Mouse (Mus musculus) naive thymus-derived CD4-positive, alpha-beta T cell, adult 2 months (primary cell): ENCODE measurements around the gene Acot5.
A peak's percentile ranks its signal among the peaks of the same experiment; 100 is the strongest.
"Not testable (repeated sequence)": the region's sequence is repeated elsewhere in the genome, so short reads cannot be mapped to it uniquely, and the experiment has no call there.

ENCODE experiments used
- DNase-seq: peaks from one replicate; pipeline ENCODE4 v3.0.0-alpha.2; 2011; ENCODE audit warnings: low read depth

Acot5 gene

DNA sequence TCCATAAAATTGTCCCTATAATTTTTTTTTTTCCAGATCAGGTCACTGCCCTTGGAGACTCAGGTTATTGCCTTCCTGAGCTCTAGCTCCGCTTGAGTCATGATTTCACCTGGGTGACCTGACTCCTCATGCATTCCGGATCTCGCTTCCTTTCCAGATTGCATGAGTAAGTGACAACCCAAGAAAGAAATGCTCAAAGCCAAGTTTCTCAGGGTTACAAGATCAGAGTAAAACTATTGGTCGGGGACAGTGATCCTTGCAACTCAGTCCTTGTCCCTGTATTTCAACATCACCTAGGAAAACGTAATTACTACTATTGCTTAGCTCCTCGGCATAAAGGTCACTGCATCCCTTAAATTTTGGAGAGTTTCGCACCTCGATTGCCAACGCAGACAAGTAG, at the start of gene Acot5:
Gene Acot5, plus strand, starts transcription at position 340 of the 400 bp plus-strand sequence.
- DNase-seq, result no peak

DNA sequence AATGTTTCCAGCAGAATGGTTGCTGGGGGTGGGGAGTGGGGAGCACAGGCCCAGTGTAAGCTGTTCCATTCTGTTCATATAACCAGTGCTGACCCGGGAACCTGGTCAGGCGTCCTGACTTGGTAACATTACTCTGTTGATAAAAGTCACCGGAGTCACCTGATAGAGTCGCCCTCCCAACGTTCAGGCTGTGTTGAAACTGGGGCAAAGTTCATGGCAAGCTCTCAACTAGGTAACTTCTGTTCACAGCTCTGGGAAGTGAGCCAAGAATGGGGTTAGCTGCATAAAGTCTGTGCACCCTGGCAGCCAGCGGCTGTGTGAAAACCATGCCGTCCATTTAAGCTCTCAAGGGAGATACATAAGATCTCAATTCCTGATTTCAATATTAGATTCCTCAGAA, 48.6 kb upstream of the Acot5 start:
- not testable (repeated sequence) for DNase-seq

DNA sequence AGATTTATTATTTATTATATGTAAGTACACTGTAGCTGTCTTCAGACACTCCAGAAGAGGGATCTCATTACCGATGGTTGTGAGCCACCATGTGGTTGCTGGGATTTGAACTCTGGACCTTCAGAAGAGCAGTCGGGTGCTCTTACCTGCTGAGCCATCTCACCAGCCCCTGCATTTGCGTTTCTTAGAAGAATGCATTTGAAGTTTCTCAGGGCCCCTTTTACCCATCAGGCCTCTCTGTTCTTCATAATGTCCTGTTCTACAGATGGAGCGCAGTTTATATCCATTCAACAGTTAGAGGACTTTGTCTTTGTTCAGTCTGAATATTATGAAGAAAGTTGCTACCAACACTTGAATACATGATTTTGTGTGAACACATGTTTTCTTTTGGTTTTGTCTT, 46.9 kb upstream of the Acot5 start:
- not testable (repeated sequence) for DNase-seq

DNA sequence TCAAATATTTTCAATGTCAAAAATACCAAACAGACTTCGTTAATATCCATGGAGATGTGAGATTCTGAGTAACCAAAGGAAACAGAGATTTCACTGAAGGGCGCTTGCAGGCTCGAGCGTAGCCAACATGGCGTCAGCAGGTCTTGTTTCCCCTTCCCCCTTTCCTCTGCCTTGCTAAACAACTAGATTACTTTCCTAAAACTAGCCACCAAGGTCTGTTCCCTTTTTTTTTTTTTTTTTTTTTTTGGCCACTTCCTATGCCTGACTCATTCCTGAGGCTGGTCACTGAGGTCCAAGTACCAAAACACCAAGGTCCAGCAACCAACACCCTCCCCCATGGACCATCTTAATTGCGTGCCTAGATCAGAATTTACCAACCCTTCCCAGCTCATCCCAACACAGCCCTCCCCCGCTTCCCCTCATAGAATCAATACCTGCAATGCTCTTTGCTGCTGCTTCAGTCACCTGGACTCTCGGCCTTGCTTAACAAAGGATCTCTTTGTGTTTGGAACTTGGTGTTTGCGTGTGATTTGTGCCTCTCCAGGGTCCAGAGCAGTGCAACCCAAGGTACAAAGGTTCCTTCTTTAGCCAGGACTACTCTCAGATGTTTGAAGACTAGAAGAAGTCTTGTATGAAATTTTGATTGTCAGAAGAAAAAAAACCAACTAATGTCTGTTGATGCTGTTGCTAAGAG, 45.9 kb upstream of the Acot5 start:
- no peak for DNase-seq

DNA sequence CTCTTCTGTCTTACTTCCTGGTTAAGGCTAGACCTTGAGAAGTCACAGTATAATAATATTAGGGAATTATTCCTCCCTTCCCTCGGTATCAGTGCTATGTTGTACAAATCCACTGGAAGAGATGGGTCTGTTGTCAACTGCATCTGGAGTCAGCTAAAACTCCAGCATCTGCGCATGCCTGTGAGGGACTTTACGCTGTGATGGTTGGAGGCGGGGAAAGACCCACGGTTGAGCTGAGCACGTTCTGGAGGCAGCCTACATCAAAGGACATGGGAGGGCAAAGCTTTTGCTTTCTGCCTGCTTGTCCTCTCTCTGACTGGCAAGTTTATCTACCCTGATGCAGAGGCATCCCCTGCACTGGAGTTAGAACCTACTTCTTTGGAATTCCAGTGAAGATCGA, 43.2 kb upstream of the Acot5 start:
- DNase-seq, result no peak

DNA sequence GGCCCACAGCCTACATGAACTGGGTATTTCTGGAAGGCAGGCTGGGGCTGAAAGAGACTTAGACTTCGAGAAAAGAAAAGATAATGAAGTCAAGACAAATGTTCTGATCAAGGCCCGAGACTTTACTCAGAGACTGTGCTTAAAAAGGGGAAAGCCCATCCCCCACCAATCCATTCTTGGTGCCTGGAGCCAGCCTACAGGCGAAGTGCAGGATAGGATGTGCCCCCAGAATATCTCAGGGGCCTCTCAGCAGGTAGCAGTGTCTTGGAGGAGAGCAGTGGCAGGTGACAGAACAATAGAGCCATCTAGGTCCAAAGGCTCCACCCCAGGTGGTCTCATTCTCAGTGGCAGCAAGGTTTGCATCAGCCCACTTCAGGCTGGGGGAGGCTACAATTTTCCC, 40.8 kb upstream of the Acot5 start:
- DNase-seq, result not testable (repeated sequence)

DNA sequence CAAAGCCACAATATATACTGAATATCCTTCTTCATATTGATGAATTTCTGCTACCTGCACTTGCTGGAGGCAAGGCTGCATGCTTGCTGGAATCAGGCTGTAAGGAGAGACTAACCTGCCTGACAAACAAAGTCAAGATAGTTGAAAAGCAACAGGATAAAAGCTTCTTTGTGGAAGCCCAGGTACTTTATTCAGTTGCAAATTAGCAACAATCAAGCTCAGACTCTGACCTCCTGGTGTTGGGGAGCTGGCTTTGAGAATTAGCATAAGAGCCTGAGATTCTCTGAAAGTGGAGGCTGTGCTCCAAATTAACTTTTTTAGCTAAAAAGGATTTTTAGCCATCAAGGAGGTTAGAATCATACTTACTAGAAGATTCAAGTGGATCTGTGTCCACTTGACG, 40.1 kb upstream of the Acot5 start:
- not testable (repeated sequence) for DNase-seq

DNA sequence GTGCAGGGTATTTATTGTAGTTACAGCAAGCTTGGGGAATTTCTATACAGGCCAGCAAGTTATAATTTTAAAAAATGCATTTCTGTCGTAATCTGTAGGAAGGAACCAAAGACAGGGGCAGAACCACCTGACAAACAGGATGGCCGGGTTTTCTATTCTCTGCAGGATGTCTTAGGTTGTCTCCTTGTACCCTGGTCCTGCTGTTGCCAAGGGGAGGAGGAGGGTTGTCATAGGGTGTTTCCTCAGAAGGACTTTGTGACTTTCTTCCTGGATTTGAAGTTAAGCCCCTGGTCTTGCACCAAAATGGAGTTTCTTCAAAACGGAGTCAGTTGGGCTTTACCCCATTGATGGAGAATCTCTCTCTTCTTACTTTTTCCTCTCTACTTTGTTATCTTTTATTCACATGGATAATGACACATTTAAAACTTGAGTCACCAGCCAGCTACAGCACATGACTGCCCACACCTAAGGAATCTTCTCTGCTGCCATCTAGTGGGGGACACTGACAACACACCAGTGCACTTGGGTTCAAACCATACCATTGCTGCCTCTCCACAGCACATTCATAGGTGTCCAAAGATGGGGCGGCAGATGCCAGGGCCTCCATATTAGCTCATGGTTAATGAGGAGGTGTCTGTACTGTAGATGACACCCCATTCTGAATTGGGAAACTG, 38.3 kb upstream of the Acot5 start:
- peak; percentile 87 for DNase-seq

DNA sequence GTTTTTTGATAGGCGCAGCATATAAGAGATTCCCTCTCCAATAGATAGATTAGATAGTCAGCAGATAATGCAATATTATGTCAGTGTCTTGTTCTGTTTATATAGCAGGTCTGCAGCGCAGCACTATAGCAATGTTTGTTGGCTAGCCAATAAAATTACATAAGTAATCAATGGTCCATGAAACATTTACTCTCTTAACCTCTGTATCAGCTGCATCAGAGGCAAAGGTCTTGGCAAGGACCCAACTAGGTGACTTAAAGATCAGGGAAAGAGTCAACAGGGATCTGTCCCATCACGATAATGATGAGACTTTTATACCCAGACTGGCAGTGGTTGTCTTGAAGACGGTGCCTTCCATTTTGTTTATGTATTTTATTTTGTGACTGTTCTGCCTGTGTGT, 36.3 kb upstream of the Acot5 start:
- DNase-seq, result no peak

DNA sequence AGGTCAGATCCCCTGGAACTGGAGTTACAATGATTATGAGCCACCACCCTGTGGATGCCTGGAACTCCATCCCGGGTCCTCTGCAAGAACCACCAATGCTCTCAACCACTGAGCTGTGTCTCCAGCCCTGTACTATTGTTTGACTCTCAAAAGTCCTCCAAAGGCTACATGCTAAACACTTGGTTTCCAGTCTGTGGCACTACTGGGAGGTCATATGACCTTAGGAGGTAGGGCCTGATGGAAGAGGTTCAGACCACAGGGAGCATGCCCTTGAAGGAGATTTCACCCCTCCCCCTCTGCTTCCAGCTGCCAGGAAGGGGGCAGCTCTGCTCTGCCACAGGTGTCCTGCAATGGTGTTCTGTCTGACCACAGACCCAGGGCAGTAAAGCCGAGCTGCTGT, 35.8 kb upstream of the Acot5 start:
- not testable (repeated sequence) for DNase-seq

DNA sequence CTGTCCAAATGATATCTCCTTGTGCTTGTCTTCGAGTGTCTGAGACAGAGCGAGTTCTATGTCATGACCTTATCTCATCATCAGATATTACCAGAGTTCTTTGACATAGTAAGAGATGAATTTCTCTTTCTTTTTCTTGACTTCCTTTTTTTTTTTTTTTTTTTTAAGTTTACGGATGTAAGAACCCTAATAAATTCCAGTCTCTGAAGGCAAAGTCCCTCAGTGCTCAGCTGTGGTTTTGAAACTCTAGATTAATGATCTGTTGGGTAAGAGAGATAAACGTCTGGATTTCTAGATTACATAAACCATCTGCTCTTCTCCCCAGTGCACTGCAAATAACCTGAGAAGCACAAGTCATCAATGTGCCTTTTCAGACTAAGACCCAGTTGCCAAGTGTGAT, 35.0 kb upstream of the Acot5 start:
- no peak for DNase-seq

DNA sequence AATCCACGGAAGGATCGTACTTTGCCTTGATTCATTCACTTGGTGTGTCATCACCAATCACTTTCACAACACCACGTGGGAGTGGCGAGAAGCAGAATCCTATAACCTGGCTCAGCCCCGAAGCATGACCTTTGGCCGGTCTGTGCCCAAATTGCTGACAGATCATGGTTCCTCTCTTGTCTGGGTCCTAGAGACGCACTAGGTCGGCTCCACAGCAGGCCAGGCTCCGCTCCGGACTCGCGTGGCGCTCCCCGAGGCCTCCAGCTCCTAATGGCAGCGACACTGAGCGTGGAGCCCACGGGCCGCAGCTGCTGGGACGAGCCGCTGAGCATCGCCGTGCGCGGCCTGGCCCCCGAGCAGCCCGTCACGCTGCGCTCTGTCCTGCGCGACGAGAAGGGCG, 30.9 kb upstream of the Acot5 start, which contains the start of gene Acot4:
Gene Acot4, plus strand, starts transcription at position 139 of the 400 bp plus-strand sequence.
- not testable (repeated sequence) for DNase-seq

DNA sequence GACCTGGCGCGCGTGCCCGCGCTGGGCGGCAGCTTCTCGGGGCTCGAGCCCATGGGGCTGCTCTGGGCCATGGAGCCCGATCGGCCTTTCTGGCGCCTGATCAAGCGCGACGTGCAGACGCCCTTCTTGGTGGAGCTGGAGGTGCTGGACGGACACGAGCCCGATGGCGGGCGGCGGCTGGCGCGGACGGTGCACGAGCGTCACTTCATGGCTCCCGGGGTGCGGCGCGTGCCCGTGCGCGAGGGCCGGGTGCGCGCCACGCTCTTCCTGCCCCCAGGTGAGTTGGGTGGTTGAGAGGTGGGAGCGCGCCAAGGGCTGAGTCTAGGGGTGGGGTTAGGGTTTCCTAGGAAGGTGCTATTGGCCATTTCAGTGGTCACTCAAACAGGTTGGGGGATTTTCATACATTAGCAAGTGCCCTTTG, 30.4 kb upstream of the Acot5 start, which contains the start of gene Gm49366:
Gene Gm49366, plus strand, starts transcription at position 245 of the 421 bp plus-strand sequence.
- not testable (repeated sequence) for DNase-seq

DNA sequence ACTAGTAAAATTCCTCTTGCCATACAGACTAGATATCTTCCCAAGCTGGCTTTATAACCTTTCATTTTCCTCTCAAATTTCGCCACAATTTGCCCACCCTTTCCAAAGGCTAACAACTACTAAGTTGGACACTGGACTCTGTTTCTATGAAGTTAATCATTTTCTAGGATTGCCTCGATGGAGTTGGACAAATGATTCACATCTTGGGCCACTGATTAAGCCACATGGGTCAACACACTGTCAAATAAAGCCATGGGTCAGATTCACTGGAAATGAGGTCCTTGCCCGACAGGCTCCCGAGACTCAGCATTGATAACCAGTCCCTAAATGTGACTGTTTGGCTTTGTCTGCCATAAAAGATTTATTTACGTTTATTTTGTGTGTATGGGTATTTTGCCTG, 26.9 kb upstream of the Acot5 start:
- no peak for DNase-seq

DNA sequence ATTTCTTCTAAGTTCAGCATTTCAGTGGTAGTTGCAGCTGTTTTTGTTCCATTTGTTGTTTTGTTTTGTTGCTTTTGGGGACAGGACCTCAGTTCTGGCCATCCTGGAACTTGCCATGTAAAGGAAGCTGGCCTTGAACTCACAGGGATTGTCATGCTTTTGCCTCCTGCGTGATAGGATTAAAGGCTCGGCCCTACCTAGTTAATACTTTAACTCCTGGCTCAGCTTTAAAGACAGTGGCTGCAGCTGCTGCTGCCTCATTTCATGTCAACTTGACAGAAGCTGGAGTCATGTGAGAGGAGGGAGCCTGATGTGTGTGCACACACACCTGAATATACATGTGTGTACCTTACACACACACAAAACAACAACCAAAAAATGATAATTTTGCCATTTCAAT, 25.1 kb upstream of the Acot5 start:
- no peak for DNase-seq

DNA sequence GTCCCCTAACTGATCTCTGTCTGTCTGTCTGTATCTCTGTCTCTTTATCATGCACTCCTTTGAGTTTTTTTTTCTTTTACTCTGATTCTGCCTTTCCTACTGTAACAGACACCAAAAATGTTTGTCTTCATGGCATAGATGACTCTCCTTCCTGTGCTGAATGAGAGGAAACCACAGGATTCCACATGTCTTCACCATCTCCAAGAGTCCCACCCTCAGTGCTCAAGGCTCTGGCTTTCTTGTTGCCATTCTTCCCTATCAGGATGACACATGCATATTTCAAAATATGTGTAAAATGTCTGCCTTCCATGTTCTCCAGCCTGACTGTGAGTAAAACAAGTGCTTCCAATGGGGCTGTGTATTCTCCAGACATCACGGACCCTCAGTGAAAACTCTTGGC, 22.2 kb upstream of the Acot5 start:
- no peak for DNase-seq

DNA sequence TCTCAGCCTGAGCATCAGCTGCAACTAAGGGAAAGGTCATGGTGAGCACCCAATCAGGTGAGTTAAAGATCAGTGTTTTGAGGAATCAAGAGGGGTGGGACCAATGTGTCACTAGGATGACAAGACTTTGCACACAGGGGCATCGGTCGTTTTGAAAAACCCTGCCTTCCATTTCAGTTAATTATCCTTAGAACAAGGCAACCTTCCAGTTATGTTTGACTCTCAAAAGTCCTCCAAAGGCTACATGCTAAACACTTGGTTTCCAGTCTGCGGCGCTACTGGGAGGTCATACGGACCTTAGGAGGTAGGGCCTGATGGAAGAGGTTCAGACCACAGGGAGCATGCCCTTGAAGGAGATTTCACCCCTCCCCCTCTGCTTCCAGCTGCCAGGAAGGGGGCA, 18.4 kb upstream of the Acot5 start:
- DNase-seq, result not testable (repeated sequence)

DNA sequence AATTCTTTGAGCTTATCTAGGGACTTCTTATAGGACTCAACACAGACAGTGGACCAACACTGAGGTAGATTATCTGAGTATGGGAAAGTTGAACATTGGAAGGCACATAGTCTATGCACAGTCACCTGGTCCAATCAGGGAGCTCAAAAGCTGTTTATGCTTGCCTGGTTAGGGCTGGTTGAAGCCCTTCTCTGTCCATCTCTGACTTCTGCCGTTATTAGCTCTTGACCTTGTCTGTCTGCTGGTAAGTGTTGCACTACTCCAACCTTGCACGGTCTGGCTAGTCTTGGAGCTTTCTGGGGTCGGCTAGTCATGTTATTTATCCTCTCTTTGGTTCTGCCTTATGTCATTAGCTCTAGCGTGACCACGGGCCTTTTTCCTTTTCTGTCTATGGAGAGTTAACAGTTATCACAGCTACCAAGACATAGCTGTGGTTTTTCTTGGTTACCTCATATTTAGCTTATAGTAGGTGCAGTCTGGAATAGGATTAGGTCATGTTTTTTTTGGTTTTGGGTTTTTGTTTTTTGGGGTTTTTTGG, 17.1 kb upstream of the Acot5 start, which contains the start of gene Acot3:
Gene Acot3, plus strand, starts transcription at position 208 of the 538 bp plus-strand sequence.
- no peak for DNase-seq

DNA sequence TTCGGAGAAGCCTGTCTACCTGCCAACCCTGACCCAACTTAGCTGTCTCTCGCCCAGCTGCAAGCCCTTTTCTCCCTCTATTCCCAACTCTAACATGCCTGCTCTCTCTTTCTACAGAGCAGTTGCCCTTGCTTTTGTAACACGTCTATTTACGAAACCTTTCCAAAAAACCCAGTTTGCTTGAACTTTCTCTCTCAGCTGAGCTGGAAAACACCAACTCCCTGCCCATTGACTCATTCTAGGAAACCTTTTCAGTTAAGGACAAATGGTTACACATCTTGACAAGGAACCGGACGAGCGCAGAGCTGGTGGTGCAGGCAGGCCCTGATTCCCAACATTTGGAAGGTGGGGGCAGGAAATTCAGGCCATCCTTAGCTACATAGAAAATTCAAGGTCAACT, 16.5 kb upstream of the Acot5 start:
- no peak for DNase-seq

DNA sequence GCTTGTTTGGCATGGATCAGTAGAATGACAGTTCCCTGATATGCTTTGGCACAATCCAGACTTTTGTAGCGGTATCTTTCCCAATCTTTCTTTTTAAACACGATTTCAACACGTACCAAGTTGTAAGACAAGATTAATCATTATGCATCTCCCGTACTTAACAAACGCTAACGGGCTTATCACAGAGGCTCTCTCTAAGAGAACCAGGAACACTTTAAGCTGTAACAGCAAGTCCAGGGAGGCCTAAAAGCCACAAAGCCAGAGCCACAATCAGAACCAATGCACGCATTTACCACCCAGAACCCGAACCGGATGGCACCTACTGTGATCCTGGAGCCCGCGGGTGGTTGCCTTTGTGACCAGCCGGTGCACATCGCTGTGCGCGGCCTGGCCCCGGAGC, 16.0 kb upstream of the Acot5 start:
- DNase-seq, result no peak

DNA sequence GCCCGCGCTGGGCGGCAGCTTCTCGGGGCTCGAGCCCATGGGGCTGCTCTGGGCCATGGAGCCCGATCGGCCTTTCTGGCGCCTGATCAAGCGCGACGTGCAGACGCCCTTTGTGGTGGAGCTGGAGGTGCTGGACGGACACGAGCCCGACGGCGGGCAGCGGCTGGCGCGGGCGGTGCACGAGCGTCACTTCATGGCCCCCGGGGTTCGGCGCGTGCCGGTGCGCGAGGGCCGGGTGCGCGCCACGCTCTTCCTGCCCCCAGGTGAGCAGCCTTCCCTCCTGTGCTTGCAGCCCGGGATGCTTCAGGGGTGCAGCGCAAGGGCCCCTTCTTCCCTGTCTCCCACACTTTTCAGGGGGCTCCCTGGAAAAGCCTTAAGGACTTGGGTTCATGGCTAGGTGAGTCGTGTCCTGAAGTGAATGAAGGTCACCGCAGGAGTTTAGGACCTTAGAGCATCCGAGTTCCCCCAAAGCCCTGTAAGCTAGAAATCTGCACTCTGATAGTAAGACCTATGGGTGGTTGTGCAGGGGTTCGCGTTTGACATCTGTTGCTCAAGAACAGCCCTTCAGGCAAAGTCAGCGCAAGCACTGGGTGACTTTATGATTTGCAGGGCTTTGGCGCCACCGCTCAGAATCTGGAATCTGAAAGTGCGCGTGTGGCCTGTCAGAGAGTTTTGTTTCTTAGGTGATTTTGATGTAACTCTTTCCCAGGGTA, 15.3 kb upstream of the Acot5 start:
- DNase-seq, result no peak

DNA sequence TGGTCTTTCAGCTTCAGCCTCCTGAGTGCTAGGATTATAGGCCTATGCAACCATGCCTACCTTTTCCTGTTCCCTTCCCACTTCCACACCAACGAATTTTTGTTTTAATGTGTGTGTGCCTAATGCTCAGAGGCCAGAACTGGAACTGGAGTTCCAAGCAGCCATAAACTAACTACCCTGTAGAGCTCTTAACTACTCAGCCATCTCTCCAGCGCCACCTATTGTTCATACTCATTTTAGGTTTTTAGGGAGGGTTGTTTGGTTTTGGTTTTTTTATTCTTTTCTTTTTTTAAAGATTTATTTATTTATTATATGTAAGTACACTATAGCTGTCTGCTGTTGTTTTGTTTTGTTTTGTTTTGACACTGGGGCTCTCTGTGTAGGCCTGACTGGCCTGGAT, 8.2 kb upstream of the Acot5 start:
- DNase-seq, result peak; percentile 67

DNA sequence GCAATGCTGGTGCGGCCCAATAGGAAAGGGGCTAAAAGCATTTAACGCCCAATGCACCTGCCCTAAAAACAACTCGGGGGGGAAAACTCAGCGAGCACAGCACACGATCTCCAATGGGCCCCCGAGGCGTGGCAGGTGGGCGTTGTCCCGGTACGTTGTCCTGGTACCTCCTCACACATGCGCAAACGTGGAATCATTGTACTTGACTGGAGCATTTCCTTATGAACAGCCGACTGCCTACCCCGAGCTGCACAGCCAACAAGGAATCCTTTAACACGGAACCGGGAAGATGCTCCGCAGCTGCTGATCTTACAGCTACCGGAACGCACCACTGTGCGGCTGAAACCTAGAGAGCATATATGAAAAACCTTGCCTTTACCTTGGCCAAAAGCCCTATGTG, 6.8 kb upstream of the Acot5 start:
- no peak for DNase-seq
